8 mouse cellular contexts compared by ENCODE assay signal in genomic region chr9:40858461-40859160, GRCm38 (mm10). TPM values are rescaled to one million over a fixed set of nuclear protein-coding genes. Genes with fewer than 3 reads are reported as not detected.
DNase-seq lines count a peak whose midpoint lies in the region; ATAC-seq and TF ChIP-seq lines count a peak whose summit lies in the region.
"Had no signal": no experiment of that assay in that cellular context is flagged by ENCODE, and none has a peak within 500 bp of the region (broad histone marks: within the 10 kb centered on the region; RNA-seq: fewer than 3 reads in every experiment).

No protein-coding gene starts in this region.

- H3K4me1 ChIP-seq in lung, embryonic 14.5 days (ENCODE audit: insufficient read depth), result no peaks in the 10 kb centered on the region
- H3K4me1 ChIP-seq in embryonic facial prominence, embryonic 15.5 days, result peaks cover 4% of the 10 kb centered on the region; the same call in 1 of the 2 replicates
- H3K4me1 ChIP-seq in intestine, embryonic 14.5 days (replicated peaks; ENCODE audit: control insufficient read depth, insufficient read depth, low read length), result peaks cover 4% of the 10 kb centered on the region; the same call in 1 of the 2 replicates
- no peaks in the 10 kb centered on the region; the same call in 1 of the 2 replicates for H3K4me1 ChIP-seq in neural tube, embryonic 14.5 days (ENCODE audit: control insufficient read depth, insufficient read depth, low read length)

- peaks cover 15% of the 10 kb centered on the region; the same call in 1 of the 2 replicates for H3K27me3 ChIP-seq in lung, embryonic 14.5 days (ENCODE audit: insufficient read depth, low read length)
- peaks cover 19% of the 10 kb centered on the region for H3K27me3 ChIP-seq in embryonic facial prominence, embryonic 15.5 days
- H3K27me3 ChIP-seq in intestine, embryonic 14.5 days (replicated peaks; ENCODE audit: control insufficient read depth, insufficient read depth, low read length), result peaks cover 17% of the 10 kb centered on the region; the same call in 1 of the 2 replicates
- 0 out of 2 replicates have a peak, but pooled peaks cover 3% of the 10 kb centered on the region for H3K27me3 ChIP-seq in neural tube, embryonic 14.5 days (ENCODE audit: control insufficient read depth, insufficient read depth, low read length)

- peak overlapping the region; percentile 62 for H3K4me2 ChIP-seq in lung, embryonic 14.5 days
- peak overlapping the region; percentile 49 for H3K4me2 ChIP-seq in embryonic facial prominence, embryonic 15.5 days (replicated peaks)
- peak overlapping the region; percentile 58 for H3K4me2 ChIP-seq in intestine, embryonic 14.5 days (ENCODE audit: low read length)
- H3K4me2 ChIP-seq in neural tube, embryonic 14.5 days (ENCODE audit: low read depth, low read length), result peak overlapping the region; percentile 58

- intact Hi-C loops in left cerebral cortex, postnatal 10 days (cut with DNase I), result no loop called here

- H3K4me3 ChIP-seq in lung, embryonic 14.5 days (ENCODE audit: low read depth, low read length), result peak overlapping the region; percentile 27
- peak overlapping the region; percentile 40 for H3K4me3 ChIP-seq in embryonic facial prominence, embryonic 15.5 days (replicated peaks)
- peak overlapping the region; percentile 28 for H3K4me3 ChIP-seq in intestine, embryonic 14.5 days (ENCODE audit: low read depth, low read length)
- peak overlapping the region; percentile 25 for H3K4me3 ChIP-seq in neural tube, embryonic 14.5 days (ENCODE audit: low read depth, low read length)

- DNase-seq in lung, embryonic 14.5 days, result peak; percentile 49
- DNase-seq in lung, postnatal 14 days, result no peak
- no peak for DNase-seq in intestine, embryonic 14.5 days (ENCODE audit: low spot score)
- DNase-seq in thymus, postnatal 36 days, result no peak
- DNase-seq in left cerebral cortex, postnatal 10 days (ENCODE audit: extremely low spot score in 1 of 2, low spot score in 2 of 2), result no peak

- ATAC-seq in lung, embryonic 14.5 days (ENCODE audit: insufficient read depth), result no peak
- no peak for ATAC-seq in embryonic facial prominence, embryonic 15.5 days (ENCODE audit: insufficient number of reproducible peaks, low FRiP score, low TSS enrichment, low read depth)
- ATAC-seq in intestine, embryonic 14.5 days (replicated peaks; ENCODE audit: low FRiP score, low TSS enrichment, low read depth), result no peak
- ATAC-seq in neural tube, embryonic 14.5 days (ENCODE audit: low read depth), result peak; percentile 71; the same call in 1 of the 2 replicates

- TF ChIP-seq CTCF in lung, embryonic 14.5 days (IDR thresholded peaks at IDR 0.05; ENCODE audit: low read depth), result no peak

- WGBS in lung, embryonic 14.5 days, result 9% methylated on average over 21 of the region's 21 CpGs
- 5% methylated on average over 21 of the region's 21 CpGs for WGBS in embryonic facial prominence, embryonic 15.5 days
- 11% methylated on average over 21 of the region's 21 CpGs for WGBS in intestine, embryonic 14.5 days
- WGBS in neural tube, embryonic 14.5 days, result 8% methylated on average over 21 of the region's 21 CpGs

- no peaks in the 10 kb centered on the region for H3K36me3 ChIP-seq in lung, embryonic 14.5 days (ENCODE audit: insufficient read depth)
- H3K36me3 ChIP-seq in embryonic facial prominence, embryonic 15.5 days, result no peaks in the 10 kb centered on the region
- no peaks in the 10 kb centered on the region for H3K36me3 ChIP-seq in intestine, embryonic 14.5 days (ENCODE audit: control insufficient read depth, insufficient read depth, low read length)
- no peaks in the 10 kb centered on the region for H3K36me3 ChIP-seq in neural tube, embryonic 14.5 days (ENCODE audit: control insufficient read depth, insufficient read depth, low read length)

- H3K27ac ChIP-seq in lung, embryonic 14.5 days (ENCODE audit: low read depth), result no peak overlapping the region
- no peak overlapping the region for H3K27ac ChIP-seq in embryonic facial prominence, embryonic 15.5 days (replicated peaks)
- H3K27ac ChIP-seq in intestine, embryonic 14.5 days (ENCODE audit: low read depth), result no peak overlapping the region
- peak overlapping the region; percentile 62; the same call in 1 of the 2 replicates for H3K27ac ChIP-seq in neural tube, embryonic 14.5 days (ENCODE audit: low read depth, low read length)

- H3K9me3 ChIP-seq in lung, embryonic 14.5 days (ENCODE audit: low read depth, low read length), result no peaks in the 10 kb centered on the region
- no peaks in the 10 kb centered on the region for H3K9me3 ChIP-seq in embryonic facial prominence, embryonic 15.5 days (replicated peaks)
- no peaks in the 10 kb centered on the region for H3K9me3 ChIP-seq in intestine, embryonic 14.5 days (ENCODE audit: control insufficient read depth, low read length)
- H3K9me3 ChIP-seq in neural tube, embryonic 14.5 days (ENCODE audit: control insufficient read depth, low read length), result no peaks in the 10 kb centered on the region

- H3K9ac ChIP-seq in lung, embryonic 14.5 days, result no peak overlapping the region
- H3K9ac ChIP-seq in embryonic facial prominence, embryonic 15.5 days, result no peak overlapping the region
- peak overlapping the region; percentile 11; the same call in 1 of the 2 replicates for H3K9ac ChIP-seq in intestine, embryonic 14.5 days (ENCODE audit: low read length)
- 0 out of 2 replicates have a peak overlapping the region, but pooled peaks have one; percentile 28 for H3K9ac ChIP-seq in neural tube, embryonic 14.5 days (replicated peaks; ENCODE audit: low read depth, low read length)

RNA-seq across cellular contexts. Expression of gene Bsx, which starts 15.3 kb away (rescaled TPM):
- polyA plus RNA-seq in lung, embryonic 14.5 days (2014; fragmentation: Nextera tagmentation; extraction: Ambion mirVana), result not detected in 2 replicates
- polyA plus RNA-seq in embryonic facial prominence, embryonic 15.5 days (2015; fragmentation: Nextera tagmentation; extraction: Ambion mirVana), result not detected in 2 replicates
- polyA plus RNA-seq in intestine, embryonic 14.5 days (2014; fragmentation: Nextera tagmentation; extraction: Ambion mirVana), result not detected in 2 replicates
- polyA plus RNA-seq in neural tube, embryonic 14.5 days (2014; fragmentation: Nextera tagmentation; extraction: Ambion mirVana), result not detected in 2 replicates
- total RNA-seq in left cerebral cortex, postnatal 10 days (2021), result not detected
- total RNA-seq: liver, adult 2 months had no signal
- polyA plus RNA-seq: liver, adult 2 months had no signal

RNA-seq across cellular contexts. Expression of gene Hspa8, which starts 57.8 kb away (rescaled TPM):
- polyA plus RNA-seq in lung, embryonic 14.5 days (2014; fragmentation: Nextera tagmentation; extraction: Ambion mirVana), result 2,522 and 2,633 TPM in 2 replicates
- polyA plus RNA-seq in embryonic facial prominence, embryonic 15.5 days (2015; fragmentation: Nextera tagmentation; extraction: Ambion mirVana), result 2,291 and 2,301 TPM in 2 replicates
- polyA plus RNA-seq in intestine, embryonic 14.5 days (2014; fragmentation: Nextera tagmentation; extraction: Ambion mirVana), result 2,647 and 2,698 TPM in 2 replicates
- 2,884 and 3,125 TPM in 2 replicates for polyA plus RNA-seq in neural tube, embryonic 14.5 days (2014; fragmentation: Nextera tagmentation; extraction: Ambion mirVana)
- total RNA-seq in left cerebral cortex, postnatal 10 days (2021), result 1,000 to 10,000 TPM; 2,142 to 2,231 TPM

Comparison
In these comparisons a context has a peak if more than half of its experiments do, and no peak if none do; other contexts are left out.
1. H3K9ac ChIP-seq: peak in intestine, embryonic 14.5 days (single experiment) and neural tube, embryonic 14.5 days (single experiment); none in lung, embryonic 14.5 days (single experiment) and embryonic facial prominence, embryonic 15.5 days (single experiment).
2. Peak in every context shown above with its lines, with median percentiles within 50 percentile points of each other: H3K4me2 ChIP-seq and H3K4me3 ChIP-seq.